Mouse (Mus musculus): Measurements from ENCODE around the gene Hk2. TPM values are rescaled to one million over a fixed set of nuclear protein-coding genes. Genes with fewer than 3 reads are reported as not detected.

Hk2 gene
- 24.2 and 31.3 TPM in 2 replicates for polyA plus RNA-seq (2015; fragmentation: Nextera tagmentation; extraction: Ambion mirVana)

DNA sequence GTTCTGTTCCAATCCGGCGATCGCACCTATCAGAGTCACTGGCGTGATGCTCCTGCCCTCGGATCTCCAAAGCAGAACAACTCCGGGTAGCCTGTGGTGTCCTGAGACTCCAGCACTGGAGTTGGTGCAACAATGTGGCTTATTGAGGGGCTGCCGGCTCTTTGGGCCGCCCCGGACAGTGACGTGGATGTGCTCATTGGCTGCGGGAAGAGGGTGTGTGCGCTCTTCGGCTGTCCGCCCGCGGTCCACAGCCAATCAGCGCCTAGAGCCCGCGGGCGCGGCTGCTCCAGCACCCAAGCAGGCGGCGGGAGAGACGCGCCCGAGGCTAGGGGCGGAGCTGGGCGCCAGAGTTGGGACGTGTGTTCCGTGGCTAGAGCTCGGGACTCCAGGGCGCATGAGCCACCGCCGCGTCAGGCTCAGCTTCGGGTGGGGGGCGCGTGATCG, at the start of gene Hk2:
Gene Hk2, minus strand, starts transcription at position 134 of the 444 bp plus-strand sequence.
- Histone ChIP-seq H3K27ac (ENCODE audit: low read length) (peak within 1 kb of the TSS; percentile 91), H3K9me3 (replicated peaks; ENCODE audit: control insufficient read depth, low read length) (no peaks in the 10 kb centered on the region), H3K4me3 (replicated peaks; ENCODE audit: low read length) (peak within 1 kb of the TSS; percentile 69), H3K4me2 (ENCODE audit: low read depth, low read length) (peak within 1 kb of the TSS; percentile 89), H3K27me3 (ENCODE audit: control insufficient read depth, insufficient read depth, low read length) (no peaks in the 10 kb centered on the region), H3K9ac (ENCODE audit: low read length) (peak within 1 kb of the TSS; percentile 74), H3K4me1 (ENCODE audit: control insufficient read depth, insufficient read depth, low read length) (peaks cover 11% of the 10 kb centered on the region), H3K36me3 (ENCODE audit: control insufficient read depth, insufficient read depth, low read length) (no peaks in the 10 kb centered on the region)
- ATAC-seq (ENCODE audit: insufficient read depth, low FRiP score): peak; percentile 96
- WGBS: under 1% methylated on average over 39 of the region's 39 CpGs

DNA sequence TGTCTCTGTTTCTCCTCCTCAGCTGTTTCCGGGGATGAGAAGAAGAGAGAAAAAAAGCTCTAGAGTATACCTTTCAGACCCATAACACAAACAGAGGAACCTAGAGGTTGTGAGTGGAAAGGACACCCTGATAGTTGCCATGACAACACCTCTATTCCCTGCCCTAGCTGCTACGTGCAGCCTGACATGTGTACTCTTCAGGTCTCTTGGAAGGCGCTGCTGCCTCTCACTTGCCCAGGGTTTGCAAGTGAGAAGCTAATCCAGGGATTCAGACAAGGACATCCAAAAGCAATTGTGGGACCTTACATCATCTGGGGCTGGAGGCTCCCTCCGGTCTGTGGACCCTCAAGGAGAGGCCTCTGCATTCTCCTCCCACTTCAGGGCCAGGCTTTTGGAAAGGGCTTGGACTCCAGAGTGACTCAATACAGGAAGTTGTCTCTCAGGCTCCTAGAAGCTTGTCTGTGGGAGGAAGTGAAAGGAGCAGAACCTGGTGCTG, 47.6 kb upstream of the Hk2 start:
- Histone ChIP-seq H3K4me1 (ENCODE audit: control insufficient read depth, insufficient read depth, low read length) (peaks cover 5% of the 10 kb centered on the region; the same call in 1 of the 2 replicates), H3K9me3 (replicated peaks; ENCODE audit: control insufficient read depth, low read length) (no peaks in the 10 kb centered on the region), H3K4me3 (replicated peaks; ENCODE audit: low read length) (no peak overlapping the region), H3K27me3 (ENCODE audit: control insufficient read depth, insufficient read depth, low read length) (no peaks in the 10 kb centered on the region), H3K27ac (ENCODE audit: low read length) (peak overlapping the region; percentile 75), H3K9ac (ENCODE audit: low read length) (peak overlapping the region; percentile 37; the same call in 1 of the 2 replicates), H3K36me3 (ENCODE audit: control insufficient read depth, insufficient read depth, low read length) (no peaks in the 10 kb centered on the region), H3K4me2 (ENCODE audit: low read depth, low read length) (no peak overlapping the region)
- peak; percentile 92 for ATAC-seq (ENCODE audit: insufficient read depth, low FRiP score)
- 14% methylated on average over 4 of the region's 4 CpGs for WGBS

DNA sequence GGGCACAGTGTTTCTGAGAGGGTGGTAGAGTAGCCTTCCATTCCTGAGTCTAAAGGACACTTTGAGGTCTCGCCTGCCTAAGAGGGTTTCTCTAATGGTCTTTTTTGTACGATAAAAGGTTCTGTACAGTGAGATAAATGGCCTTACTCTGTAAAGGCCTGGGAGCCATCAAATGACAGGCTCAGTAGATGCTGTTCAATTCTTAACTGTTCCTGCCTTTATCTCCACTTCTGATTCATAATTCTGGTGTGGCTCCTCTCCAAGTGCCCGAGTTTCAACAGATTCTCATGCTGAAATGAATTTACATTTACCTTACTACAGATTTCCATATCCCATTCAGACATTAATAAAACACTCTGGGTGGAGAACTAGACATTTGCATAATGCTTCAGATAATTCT, 46.5 kb upstream of the Hk2 start:
- no peak overlapping the region for H3K27ac ChIP-seq (ENCODE audit: low read length)
- H3K9ac ChIP-seq (ENCODE audit: low read length): no peak overlapping the region
- H3K27me3 ChIP-seq (ENCODE audit: control insufficient read depth, insufficient read depth, low read length): no peaks in the 10 kb centered on the region
- H3K36me3 ChIP-seq (ENCODE audit: control insufficient read depth, insufficient read depth, low read length): no peaks in the 10 kb centered on the region
- H3K9me3 ChIP-seq (replicated peaks; ENCODE audit: control insufficient read depth, low read length): no peaks in the 10 kb centered on the region
- peaks cover 5% of the 10 kb centered on the region; the same call in 1 of the 2 replicates for H3K4me1 ChIP-seq (ENCODE audit: control insufficient read depth, insufficient read depth, low read length)
- WGBS: 34% methylated on average over 3 of the region's 3 CpGs
- no peak overlapping the region for H3K4me3 ChIP-seq (replicated peaks; ENCODE audit: low read length)
- no peak overlapping the region for H3K4me2 ChIP-seq (ENCODE audit: low read depth, low read length)
- no peak for ATAC-seq (ENCODE audit: insufficient read depth, low FRiP score)

DNA sequence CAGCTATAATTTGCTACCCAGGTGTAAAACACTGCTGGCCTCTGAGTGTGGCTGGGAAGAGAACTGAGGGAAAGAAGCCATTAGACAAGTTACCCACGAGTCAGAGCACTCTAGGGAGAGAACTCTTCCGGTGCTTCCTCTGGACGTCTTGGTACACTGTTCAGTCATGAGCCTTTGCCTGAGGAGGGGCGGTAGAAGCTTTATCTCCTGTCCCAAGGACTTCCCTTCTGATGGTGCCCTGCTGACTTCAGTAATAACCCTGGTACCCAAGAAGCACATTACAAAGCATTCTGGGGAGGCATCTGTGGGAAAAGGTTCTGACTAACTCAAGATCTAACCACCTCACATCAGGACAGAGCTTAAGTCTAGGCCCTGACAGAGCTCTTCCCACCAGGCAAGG, 40.6 kb upstream of the Hk2 start:
- WGBS: 59% methylated on average over 4 of the region's 4 CpGs
- no peaks in the 10 kb centered on the region for H3K9me3 ChIP-seq (replicated peaks; ENCODE audit: control insufficient read depth, low read length)
- ATAC-seq (ENCODE audit: insufficient read depth, low FRiP score): no peak
- no peaks in the 10 kb centered on the region for H3K36me3 ChIP-seq (ENCODE audit: control insufficient read depth, insufficient read depth, low read length)
- no peaks in the 10 kb centered on the region for H3K27me3 ChIP-seq (ENCODE audit: control insufficient read depth, insufficient read depth, low read length)
- no peak overlapping the region for H3K4me2 ChIP-seq (ENCODE audit: low read depth, low read length)
- H3K4me1 ChIP-seq (ENCODE audit: control insufficient read depth, insufficient read depth, low read length): no peaks in the 10 kb centered on the region
- H3K9ac ChIP-seq (ENCODE audit: low read length): no peak overlapping the region
- no peak overlapping the region for H3K27ac ChIP-seq (ENCODE audit: low read length)
- H3K4me3 ChIP-seq (replicated peaks; ENCODE audit: low read length): no peak overlapping the region

DNA sequence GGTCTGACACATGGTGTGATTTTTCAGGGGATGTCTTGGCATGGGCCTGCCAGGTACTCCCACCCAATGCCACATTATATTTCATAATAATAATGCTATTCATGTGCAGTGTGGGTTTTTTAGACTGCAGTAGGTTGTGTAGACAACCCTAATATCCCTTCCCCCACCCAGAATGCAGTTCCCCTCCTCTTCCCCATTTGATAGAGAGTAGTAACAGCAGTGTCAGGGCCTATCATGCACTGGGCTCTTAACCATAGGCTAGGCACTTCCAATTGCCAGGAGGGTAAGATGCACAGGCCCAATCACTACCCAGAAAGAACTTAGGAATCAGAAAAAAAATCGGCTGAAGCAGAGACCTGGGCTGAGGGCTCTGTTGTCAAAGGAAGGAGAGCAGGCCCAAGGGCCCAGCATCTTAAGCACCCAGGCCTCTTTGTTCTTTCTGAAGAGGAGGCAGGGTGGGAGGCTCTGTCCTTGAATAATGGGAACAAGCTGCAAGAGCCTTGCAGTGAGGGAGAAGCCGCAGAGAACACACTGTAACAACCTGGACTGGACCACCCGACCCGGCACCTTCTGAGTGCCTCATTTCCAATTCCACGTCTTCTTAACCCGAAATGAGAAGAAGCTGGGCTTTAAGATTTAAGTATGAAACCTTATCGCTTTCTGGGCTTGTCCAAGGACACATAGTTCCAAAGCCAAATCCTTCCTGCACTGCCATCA, 33.9 kb upstream of the Hk2 start:
- Histone ChIP-seq H3K27me3 (ENCODE audit: control insufficient read depth, insufficient read depth, low read length) (no peaks in the 10 kb centered on the region), H3K4me2 (ENCODE audit: low read depth, low read length) (no peak overlapping the region), H3K4me1 (ENCODE audit: control insufficient read depth, insufficient read depth, low read length) (no peaks in the 10 kb centered on the region), H3K36me3 (ENCODE audit: control insufficient read depth, insufficient read depth, low read length) (no peaks in the 10 kb centered on the region), H3K9me3 (replicated peaks; ENCODE audit: control insufficient read depth, low read length) (no peaks in the 10 kb centered on the region), H3K4me3 (replicated peaks; ENCODE audit: low read length) (no peak overlapping the region), H3K27ac (ENCODE audit: low read length) (no peak overlapping the region), H3K9ac (ENCODE audit: low read length) (no peak overlapping the region)
- WGBS: 87% methylated on average over 7 of the region's 7 CpGs
- no peak for ATAC-seq (ENCODE audit: insufficient read depth, low FRiP score)

DNA sequence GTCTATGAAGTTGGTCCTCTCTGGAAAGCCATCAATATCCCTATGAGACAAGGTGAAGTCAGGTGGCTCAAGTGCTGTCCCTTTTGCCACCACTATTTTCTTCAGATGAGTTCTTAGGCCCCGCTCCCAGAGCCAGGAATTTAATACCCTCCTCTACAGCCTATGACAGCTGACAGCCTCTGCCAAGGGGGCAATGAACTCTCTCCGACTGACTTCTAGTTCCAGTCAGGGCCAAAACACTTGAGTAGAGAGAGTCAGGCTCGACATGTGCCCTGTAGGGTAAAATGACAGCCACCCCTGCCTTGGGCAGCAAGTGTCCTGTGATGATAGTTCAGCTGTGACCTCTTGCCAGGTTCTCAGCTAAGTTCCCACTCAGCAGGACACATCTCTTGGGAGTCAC, 32.7 kb upstream of the Hk2 start:
- Histone ChIP-seq H3K27ac (ENCODE audit: low read length) (no peak overlapping the region), H3K9me3 (replicated peaks; ENCODE audit: control insufficient read depth, low read length) (no peaks in the 10 kb centered on the region), H3K4me3 (replicated peaks; ENCODE audit: low read length) (no peak overlapping the region), H3K4me2 (ENCODE audit: low read depth, low read length) (no peak overlapping the region), H3K4me1 (ENCODE audit: control insufficient read depth, insufficient read depth, low read length) (no peaks in the 10 kb centered on the region), H3K9ac (ENCODE audit: low read length) (no peak overlapping the region), H3K36me3 (ENCODE audit: control insufficient read depth, insufficient read depth, low read length) (no peaks in the 10 kb centered on the region), H3K27me3 (ENCODE audit: control insufficient read depth, insufficient read depth, low read length) (no peaks in the 10 kb centered on the region)
- 76% methylated on average over 3 of the region's 3 CpGs for WGBS
- ATAC-seq (ENCODE audit: insufficient read depth, low FRiP score): 0 out of 2 replicates have a peak, but pooled peaks have one; percentile 18

DNA sequence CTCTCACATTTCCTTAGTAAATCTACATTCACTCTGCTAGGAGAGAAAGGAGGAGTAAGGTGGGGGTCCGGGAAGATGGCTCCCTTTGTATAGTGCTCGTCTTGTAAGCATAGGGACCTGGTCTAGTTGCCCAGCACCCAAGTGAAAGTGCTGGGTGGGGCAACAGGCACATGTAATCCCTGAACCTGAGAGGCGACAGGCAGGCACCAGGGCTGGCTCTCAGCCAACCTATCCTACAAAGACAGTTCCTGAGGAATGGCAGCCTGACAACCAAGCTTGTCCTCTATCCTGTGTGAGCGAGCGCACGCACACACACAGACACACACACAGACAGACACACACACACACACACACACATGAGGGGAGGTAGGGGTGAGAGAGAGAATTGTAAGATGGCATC, 32.2 kb upstream of the Hk2 start:
- Histone ChIP-seq H3K36me3 (ENCODE audit: control insufficient read depth, insufficient read depth, low read length) (no peaks in the 10 kb centered on the region), H3K4me3 (replicated peaks; ENCODE audit: low read length) (no peak overlapping the region), H3K27me3 (ENCODE audit: control insufficient read depth, insufficient read depth, low read length) (no peaks in the 10 kb centered on the region), H3K4me2 (ENCODE audit: low read depth, low read length) (no peak overlapping the region), H3K9me3 (replicated peaks; ENCODE audit: control insufficient read depth, low read length) (no peaks in the 10 kb centered on the region), H3K9ac (ENCODE audit: low read length) (no peak overlapping the region), H3K27ac (ENCODE audit: low read length) (no peak overlapping the region), H3K4me1 (ENCODE audit: control insufficient read depth, insufficient read depth, low read length) (no peaks in the 10 kb centered on the region)
- WGBS: 65% methylated on average over 6 of the region's 6 CpGs
- 0 out of 2 replicates have a peak, but pooled peaks have one; percentile 50 for ATAC-seq (ENCODE audit: insufficient read depth, low FRiP score)

DNA sequence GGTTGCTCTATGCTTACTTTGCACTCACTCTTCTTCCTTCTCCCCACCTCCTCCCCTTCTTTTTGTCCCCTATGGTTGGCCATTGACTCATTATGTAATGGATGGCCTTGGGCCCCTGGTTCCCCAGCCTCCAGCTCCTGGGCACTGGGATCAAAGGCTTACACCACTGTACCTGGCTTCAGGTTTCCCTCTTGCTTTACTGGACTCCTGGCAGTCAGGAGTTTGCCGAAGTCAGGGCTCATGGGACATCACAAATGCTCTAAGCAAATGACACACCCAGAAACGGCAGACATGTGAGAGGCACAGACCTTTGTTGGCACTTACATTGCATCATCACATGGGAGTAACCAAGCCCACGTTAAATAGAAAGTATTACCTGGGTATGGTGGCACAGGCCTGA, 31.6 kb upstream of the Hk2 start:
- Histone ChIP-seq H3K4me2 (ENCODE audit: low read depth, low read length) (no peak overlapping the region), H3K27ac (ENCODE audit: low read length) (no peak overlapping the region), H3K9me3 (replicated peaks; ENCODE audit: control insufficient read depth, low read length) (no peaks in the 10 kb centered on the region), H3K36me3 (ENCODE audit: control insufficient read depth, insufficient read depth, low read length) (no peaks in the 10 kb centered on the region), H3K27me3 (ENCODE audit: control insufficient read depth, insufficient read depth, low read length) (no peaks in the 10 kb centered on the region), H3K4me1 (ENCODE audit: control insufficient read depth, insufficient read depth, low read length) (no peaks in the 10 kb centered on the region), H3K4me3 (replicated peaks; ENCODE audit: low read length) (no peak overlapping the region), H3K9ac (ENCODE audit: low read length) (no peak overlapping the region)
- ATAC-seq (ENCODE audit: insufficient read depth, low FRiP score): peak; percentile 41; the same call in 1 of the 2 replicates
- WGBS: 58% methylated on average over 3 of the region's 3 CpGs

DNA sequence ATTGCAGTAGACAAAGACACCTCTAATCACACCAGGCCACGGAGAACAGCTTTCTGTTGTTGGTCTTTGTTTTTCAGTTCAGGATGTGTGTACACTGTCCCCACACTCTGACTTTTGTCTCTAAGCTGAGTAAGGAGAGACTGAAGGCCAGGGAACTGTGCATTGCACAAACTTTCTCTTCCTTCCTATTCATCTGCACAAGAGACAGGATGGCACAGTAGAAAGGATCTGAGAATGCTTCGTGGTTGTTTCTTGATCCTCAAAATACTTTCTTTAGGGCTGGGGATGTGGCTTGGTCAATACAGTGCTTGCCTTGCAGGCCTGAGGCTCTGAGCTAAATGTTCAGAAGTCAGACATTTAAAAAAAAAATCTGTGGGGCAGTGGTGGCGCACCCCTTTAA, 30.7 kb upstream of the Hk2 start:
- 78% methylated on average over 3 of the region's 3 CpGs for WGBS
- Histone ChIP-seq H3K27me3 (ENCODE audit: control insufficient read depth, insufficient read depth, low read length) (no peaks in the 10 kb centered on the region), H3K4me2 (ENCODE audit: low read depth, low read length) (no peak overlapping the region), H3K36me3 (ENCODE audit: control insufficient read depth, insufficient read depth, low read length) (no peaks in the 10 kb centered on the region), H3K27ac (ENCODE audit: low read length) (no peak overlapping the region), H3K4me1 (ENCODE audit: control insufficient read depth, insufficient read depth, low read length) (no peaks in the 10 kb centered on the region), H3K4me3 (replicated peaks; ENCODE audit: low read length) (no peak overlapping the region), H3K9me3 (replicated peaks; ENCODE audit: control insufficient read depth, low read length) (no peaks in the 10 kb centered on the region), H3K9ac (ENCODE audit: low read length) (no peak overlapping the region)
- ATAC-seq (ENCODE audit: insufficient read depth, low FRiP score): no peak
